Mouse (Mus musculus) E14TG2a.4 (cell line): ENCODE results near the gene Aup1.

Source experiments
- CTCF ChIP-seq: conservative IDR thresholded peaks from 2 replicates; pipeline ENCODE4 v1.5.1; 2014; ENCODE audit warnings: low read length
- NANOG ChIP-seq: IDR thresholded peaks from 2 replicates; pipeline ENCODE4 v1.6.1; 2014; ENCODE audit warnings: borderline replicate concordance, low read length, mixed read lengths
- POU5F1 ChIP-seq: IDR thresholded peaks from 2 replicates; pipeline ENCODE4 v1.6.1; 2014; ENCODE audit warnings: low read length, borderline replicate concordance

- TF ChIP-seq CTCF (no peak), POU5F1 (no peak), NANOG (no peak)
These were observed 44.1 kb downstream of the Aup1 start for GRCm38 (mm10) chr6:83098411-83098810.
